Mouse (Mus musculus) cerebellum, adult 11 months (tissue): Measurements from ENCODE around the gene Tfap2b.

ENCODE experiments used
- DNase-seq: peaks from one replicate; pipeline ENCODE4 v3.0.0; 2022

Gene Tfap2b

GRCm38 (mm10) chr1:19208641-19209358 lies at the start of gene Tfap2b:
Gene Tfap2b (plus strand): TSS chr1:19208914.
- DNase-seq: no peak

- peak; percentile 9 for DNase-seq
Measured at GRCm38 (mm10) chr1:19178742-19179397, 29.8 kb upstream of the Tfap2b start.

- no peak for DNase-seq
Measured at GRCm38 (mm10) chr1:19205649-19206048, 3.1 kb upstream of the Tfap2b start.

GRCm38 (mm10) chr1:19206194-19206593 lies 2.5 kb upstream of the Tfap2b start:
- no peak for DNase-seq

- DNase-seq: no peak
Measured at GRCm38 (mm10) chr1:19207611-19208010, 1.1 kb upstream of the Tfap2b start.

- no peak for DNase-seq
Measured at GRCm38 (mm10) chr1:19209359-19209745, 638 bp downstream of the Tfap2b start.

GRCm38 (mm10) chr1:19209776-19210175 lies 1.1 kb downstream of the Tfap2b start:
- DNase-seq: no peak

- no peak for DNase-seq
Measured at GRCm38 (mm10) chr1:19210215-19211032, 1.7 kb downstream of the Tfap2b start.

- no peak for DNase-seq
Measured at GRCm38 (mm10) chr1:19211033-19211405, 2.3 kb downstream of the Tfap2b start.

- no peak for DNase-seq
Measured at GRCm38 (mm10) chr1:19211546-19212154, 2.9 kb downstream of the Tfap2b start.

GRCm38 (mm10) chr1:19212691-19213090 lies 4.0 kb downstream of the Tfap2b start:
- no peak for DNase-seq

- DNase-seq: no peak
Measured at GRCm38 (mm10) chr1:19213171-19213570, 4.5 kb downstream of the Tfap2b start.

GRCm38 (mm10) chr1:19213851-19214395 lies 5.2 kb downstream of the Tfap2b start:
- DNase-seq: no peak

- DNase-seq: no peak
Measured at GRCm38 (mm10) chr1:19217391-19217790, 8.7 kb downstream of the Tfap2b start.

GRCm38 (mm10) chr1:19218221-19218620 lies 9.5 kb downstream of the Tfap2b start:
- DNase-seq: no peak

- no peak for DNase-seq
Measured at GRCm38 (mm10) chr1:19219381-19219780, 10.7 kb downstream of the Tfap2b start.

GRCm38 (mm10) chr1:19220564-19220963 lies 11.8 kb downstream of the Tfap2b start:
- DNase-seq: no peak

GRCm38 (mm10) chr1:19221601-19222000 lies 12.9 kb downstream of the Tfap2b start:
- DNase-seq: no peak

- no peak for DNase-seq
Measured at GRCm38 (mm10) chr1:19226699-19227098, 18.0 kb downstream of the Tfap2b start.

- no peak for DNase-seq
Measured at GRCm38 (mm10) chr1:19230926-19231573, 22.3 kb downstream of the Tfap2b start.

- no peak for DNase-seq
Measured at GRCm38 (mm10) chr1:19231574-19232080, 22.9 kb downstream of the Tfap2b start.

- no peak for DNase-seq
Measured at GRCm38 (mm10) chr1:19232743-19233142, 24.0 kb downstream of the Tfap2b start.
